Mouse (Mus musculus): ENCODE results near the gene Zfp553. TPM values are rescaled to one million over a fixed set of nuclear protein-coding genes. Genes with fewer than 3 reads are reported as not detected.

Gene Zfp553
- polyA plus RNA-seq, 1 experiment from 2014 or later = 20.9 TPM

DNA sequence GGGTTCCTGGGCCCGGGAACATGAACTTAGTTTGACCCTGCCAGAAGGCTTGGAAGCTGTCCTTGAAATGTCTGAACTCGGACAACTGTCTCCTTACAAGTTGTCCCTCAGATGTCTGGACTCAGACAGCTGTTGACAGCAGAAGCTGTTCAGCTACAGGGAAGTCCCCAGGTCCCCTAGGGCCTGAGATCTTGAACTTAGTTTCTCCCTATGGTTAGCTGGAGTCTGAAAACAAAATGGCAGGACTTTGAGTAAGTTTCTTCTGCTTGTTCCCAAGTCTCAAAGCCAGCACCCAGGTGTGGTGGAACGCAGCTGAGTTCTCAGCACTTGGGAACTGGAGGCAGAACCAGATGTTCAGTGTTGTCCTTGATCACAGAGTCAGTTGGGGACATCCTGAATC lies 47.2 kb downstream of the Zfp553 start:
- DNase-seq (ENCODE audit: low spot score) (no peak), ATAC-seq (replicated peaks; ENCODE audit: insufficient number of reproducible peaks, low FRiP score, low TSS enrichment, low read depth) (no peak)
- 73% methylated on average over 3 of the region's 3 CpGs for WGBS
- Histone ChIP-seq H3K4me2 (ENCODE audit: low read depth, low read length) (no peak overlapping the region), H3K27me3 (ENCODE audit: control insufficient read depth, insufficient read depth, low read length) (no peaks in the 10 kb centered on the region), H3K36me3 (replicated peaks; ENCODE audit: control insufficient read depth, insufficient read depth, low read depth, low read length) (no peaks in the 10 kb centered on the region), H3K9ac (replicated peaks; ENCODE audit: low read length) (no peak overlapping the region), H3K4me1 (ENCODE audit: control insufficient read depth, insufficient read depth, low read length) (no peaks in the 10 kb centered on the region), H3K27ac (replicated peaks; ENCODE audit: low read depth, low read length) (no peak overlapping the region), H3K9me3 (replicated peaks; ENCODE audit: control insufficient read depth, low read length) (no peaks in the 10 kb centered on the region), H3K4me3 (ENCODE audit: low read depth, low read length) (no peak overlapping the region)

DNA sequence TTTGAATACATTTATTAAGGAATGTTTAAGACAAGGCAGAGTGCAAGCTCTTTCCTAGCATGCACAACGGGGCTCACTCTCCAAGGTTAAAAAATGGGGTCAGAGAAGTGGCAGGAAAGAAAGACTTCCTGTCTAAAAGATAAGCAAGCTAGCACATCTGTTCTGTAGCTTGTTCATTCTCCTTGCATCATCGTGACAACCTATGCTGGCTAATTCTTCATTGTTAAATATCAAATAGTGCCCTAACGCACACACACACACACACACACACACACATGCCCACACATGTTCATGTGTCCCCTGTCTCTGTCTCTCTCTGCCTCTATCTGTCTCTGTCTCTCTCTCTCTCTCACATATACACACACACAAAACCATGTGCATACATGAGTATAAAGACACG lies 48.3 kb downstream of the Zfp553 start:
- no peaks in the 10 kb centered on the region for H3K4me1 ChIP-seq (ENCODE audit: control insufficient read depth, insufficient read depth, low read length)
- ATAC-seq (replicated peaks; ENCODE audit: insufficient number of reproducible peaks, low FRiP score, low TSS enrichment, low read depth) = no peak
- no peak overlapping the region for H3K4me3 ChIP-seq (ENCODE audit: low read depth, low read length)
- 69% methylated on average over 4 of the region's 4 CpGs for WGBS
- no peak overlapping the region for H3K4me2 ChIP-seq (ENCODE audit: low read depth, low read length)
- H3K9ac ChIP-seq (replicated peaks; ENCODE audit: low read length) = no peak overlapping the region
- H3K36me3 ChIP-seq (replicated peaks; ENCODE audit: control insufficient read depth, insufficient read depth, low read depth, low read length) = no peaks in the 10 kb centered on the region
- no peaks in the 10 kb centered on the region for H3K9me3 ChIP-seq (replicated peaks; ENCODE audit: control insufficient read depth, low read length)
- no peak overlapping the region for H3K27ac ChIP-seq (replicated peaks; ENCODE audit: low read depth, low read length)
- DNase-seq (ENCODE audit: low spot score) = no peak
- no peaks in the 10 kb centered on the region for H3K27me3 ChIP-seq (ENCODE audit: control insufficient read depth, insufficient read depth, low read length)

DNA sequence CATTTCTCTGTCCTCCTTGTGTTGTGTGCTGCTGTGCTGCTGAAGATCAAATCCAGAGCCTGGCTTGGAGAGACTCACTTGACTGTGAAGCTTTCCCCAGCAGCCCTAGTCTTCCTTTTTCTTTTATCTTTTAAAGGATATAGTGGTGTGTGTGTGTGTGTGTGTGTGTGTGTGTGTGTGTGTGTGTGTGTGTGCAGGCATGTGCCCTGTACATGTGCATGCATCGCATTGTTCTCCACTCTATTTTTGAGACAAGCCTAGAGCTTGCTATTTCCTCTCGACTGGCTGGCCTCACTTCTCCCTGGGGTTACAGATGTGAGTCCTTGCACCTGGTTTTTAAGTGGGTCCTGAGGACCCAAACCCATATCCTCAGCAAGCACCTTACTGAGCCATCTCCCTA lies 49.3 kb downstream of the Zfp553 start:
- Histone ChIP-seq H3K9ac (replicated peaks; ENCODE audit: low read length) (no peak overlapping the region), H3K4me3 (ENCODE audit: low read depth, low read length) (no peak overlapping the region), H3K4me1 (ENCODE audit: control insufficient read depth, insufficient read depth, low read length) (no peaks in the 10 kb centered on the region), H3K4me2 (ENCODE audit: low read depth, low read length) (no peak overlapping the region), H3K36me3 (replicated peaks; ENCODE audit: control insufficient read depth, insufficient read depth, low read depth, low read length) (no peaks in the 10 kb centered on the region), H3K27me3 (ENCODE audit: control insufficient read depth, insufficient read depth, low read length) (no peaks in the 10 kb centered on the region), H3K27ac (replicated peaks; ENCODE audit: low read depth, low read length) (no peak overlapping the region), H3K9me3 (replicated peaks; ENCODE audit: control insufficient read depth, low read length) (no peaks in the 10 kb centered on the region)
- 91% methylated on average over 2 of the region's 2 CpGs for WGBS
- DNase-seq (ENCODE audit: low spot score) = no peak
- no peak for ATAC-seq (replicated peaks; ENCODE audit: insufficient number of reproducible peaks, low FRiP score, low TSS enrichment, low read depth)

DNA sequence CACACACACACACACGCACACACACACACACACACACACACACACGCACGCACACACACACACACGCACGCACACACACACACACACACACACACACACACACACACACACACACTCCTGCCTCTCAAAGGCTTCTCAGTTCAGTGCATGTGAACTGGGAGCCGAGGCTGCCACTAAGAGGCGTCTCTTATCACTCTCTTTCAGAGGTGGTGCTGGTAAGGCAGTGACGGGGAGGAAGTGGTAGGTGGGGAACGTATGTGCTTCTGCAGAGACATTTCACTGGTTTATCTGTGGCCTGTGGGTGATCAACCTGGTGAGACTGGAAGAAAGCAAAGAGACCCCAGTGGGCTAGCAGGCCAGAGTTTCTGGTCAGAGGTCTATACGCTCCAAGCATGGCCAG lies 52.3 kb downstream of the Zfp553 start:
- Histone ChIP-seq H3K4me2 (ENCODE audit: low read depth, low read length) (no peak overlapping the region), H3K4me1 (ENCODE audit: control insufficient read depth, insufficient read depth, low read length) (no peaks in the 10 kb centered on the region), H3K27me3 (ENCODE audit: control insufficient read depth, insufficient read depth, low read length) (no peaks in the 10 kb centered on the region), H3K4me3 (ENCODE audit: low read depth, low read length) (no peak overlapping the region), H3K9ac (replicated peaks; ENCODE audit: low read length) (no peak overlapping the region), H3K36me3 (replicated peaks; ENCODE audit: control insufficient read depth, insufficient read depth, low read depth, low read length) (no peaks in the 10 kb centered on the region), H3K27ac (replicated peaks; ENCODE audit: low read depth, low read length) (no peak overlapping the region), H3K9me3 (replicated peaks; ENCODE audit: control insufficient read depth, low read length) (peaks cover 3% of the 10 kb centered on the region; the same call in 1 of the 2 replicates)
- ATAC-seq (replicated peaks; ENCODE audit: insufficient number of reproducible peaks, low FRiP score, low TSS enrichment, low read depth) = no peak
- no peak for DNase-seq (ENCODE audit: low spot score)
- 88% methylated on average over 6 of the region's 10 CpGs for WGBS

Other genes starting within 250 kb of the Zfp553 start
- gene Mvp, start 218.4 kb upstream of the Zfp553 start, polyA plus RNA-seq (2014; fragmentation: Nextera tagmentation; extraction: Ambion mirVana) = 2.6 and 3.0 TPM in 2 replicates
- gene Pagr1b, start 216.6 kb upstream of the Zfp553 start, polyA plus RNA-seq (2014; fragmentation: Nextera tagmentation; extraction: Ambion mirVana) = 0.32 and 0.53 TPM in 2 replicates
- 53.4 and 75.3 TPM in 2 replicates for gene Pagr1a, start 215.7 kb upstream of the Zfp553 start, polyA plus RNA-seq (2014; fragmentation: Nextera tagmentation; extraction: Ambion mirVana)
- 52.7 and 56.0 TPM in 2 replicates for gene Gm42742, start 212.0 kb upstream of the Zfp553 start, polyA plus RNA-seq (2014; fragmentation: Nextera tagmentation; extraction: Ambion mirVana)
- gene Prrt2, start 211.8 kb upstream of the Zfp553 start, polyA plus RNA-seq (2014; fragmentation: Nextera tagmentation; extraction: Ambion mirVana) = 7.6 and 7.7 TPM in 2 replicates
- gene Maz, start 206.0 kb upstream of the Zfp553 start, polyA plus RNA-seq (2014; fragmentation: Nextera tagmentation; extraction: Ambion mirVana) = 63.1 and 66.4 TPM in 2 replicates
- gene Kif22, start 190.6 kb upstream of the Zfp553 start, polyA plus RNA-seq (2014; fragmentation: Nextera tagmentation; extraction: Ambion mirVana) = 192 and 199 TPM in 2 replicates
- not detected in 2 replicates for gene Zg16, start 145.7 kb upstream of the Zfp553 start, polyA plus RNA-seq (2014; fragmentation: Nextera tagmentation; extraction: Ambion mirVana)
- gene AI467606, start 141.7 kb upstream of the Zfp553 start, polyA plus RNA-seq (2014; fragmentation: Nextera tagmentation; extraction: Ambion mirVana) = 1.0 and 1.1 TPM in 2 replicates
- gene Qprt, start 110.8 kb upstream of the Zfp553 start, polyA plus RNA-seq (2014; fragmentation: Nextera tagmentation; extraction: Ambion mirVana) = 2.5 and 3.0 TPM in 2 replicates
- gene Spn, start 95.2 kb upstream of the Zfp553 start, polyA plus RNA-seq (2014; fragmentation: Nextera tagmentation; extraction: Ambion mirVana) = not detected in 2 replicates
- gene Cd2bp2, start 37.0 kb upstream of the Zfp553 start, polyA plus RNA-seq (2014; fragmentation: Nextera tagmentation; extraction: Ambion mirVana) = 71.8 and 74.0 TPM in 2 replicates
- 15.8 and 19.2 TPM in 2 replicates for gene Tbc1d10b, start 24.6 kb upstream of the Zfp553 start, polyA plus RNA-seq (2014; fragmentation: Nextera tagmentation; extraction: Ambion mirVana)
- gene Mylpf, start 24.2 kb upstream of the Zfp553 start, polyA plus RNA-seq (2014; fragmentation: Nextera tagmentation; extraction: Ambion mirVana) = 19.8 and 22.8 TPM in 2 replicates
- 21.0 and 24.6 TPM in 2 replicates for gene Sept1, start 69 bp downstream of the Zfp553 start, polyA plus RNA-seq (2014; fragmentation: Nextera tagmentation; extraction: Ambion mirVana)
- gene Zfp771, start 11.2 kb downstream of the Zfp553 start, polyA plus RNA-seq (2014; fragmentation: Nextera tagmentation; extraction: Ambion mirVana) = 63.2 and 65.3 TPM in 2 replicates
- 253 and 266 TPM in 2 replicates for gene Dctpp1, start 27.6 kb downstream of the Zfp553 start, polyA plus RNA-seq (2014; fragmentation: Nextera tagmentation; extraction: Ambion mirVana)
- gene Sephs2, start 41.0 kb downstream of the Zfp553 start, polyA plus RNA-seq (2014; fragmentation: Nextera tagmentation; extraction: Ambion mirVana) = 92.4 and 102 TPM in 2 replicates
- 0.59 and 1.2 TPM in 2 replicates for gene Itgal, start 63.2 kb downstream of the Zfp553 start, polyA plus RNA-seq (2014; fragmentation: Nextera tagmentation; extraction: Ambion mirVana)
- gene Zfp768, start 112.5 kb downstream of the Zfp553 start, polyA plus RNA-seq (2014; fragmentation: Nextera tagmentation; extraction: Ambion mirVana) = 6.1 and 6.4 TPM in 2 replicates
- gene Zfp747, start 143.0 kb downstream of the Zfp553 start, polyA plus RNA-seq (2014; fragmentation: Nextera tagmentation; extraction: Ambion mirVana) = 5.6 and 7.8 TPM in 2 replicates
- gene 9130019O22Rik, start 154.1 kb downstream of the Zfp553 start, polyA plus RNA-seq (2014; fragmentation: Nextera tagmentation; extraction: Ambion mirVana) = 6.7 and 7.1 TPM in 2 replicates
- 6.1 TPM in 2 replicates for gene E430018J23Rik, start 160.6 kb downstream of the Zfp553 start, polyA plus RNA-seq (2014; fragmentation: Nextera tagmentation; extraction: Ambion mirVana)
- 7.9 and 8.2 TPM in 2 replicates for gene Zfp764, start 173.8 kb downstream of the Zfp553 start, polyA plus RNA-seq (2014; fragmentation: Nextera tagmentation; extraction: Ambion mirVana)
- 27.3 and 29.8 TPM in 2 replicates for gene Zfp688, start 189.0 kb downstream of the Zfp553 start, polyA plus RNA-seq (2014; fragmentation: Nextera tagmentation; extraction: Ambion mirVana)
- 11.7 and 12.4 TPM in 2 replicates for gene Zfp689, start 216.1 kb downstream of the Zfp553 start, polyA plus RNA-seq (2014; fragmentation: Nextera tagmentation; extraction: Ambion mirVana)
- gene Prr14, start 226.6 kb downstream of the Zfp553 start, polyA plus RNA-seq (2014; fragmentation: Nextera tagmentation; extraction: Ambion mirVana) = 54.8 and 58.5 TPM in 2 replicates
- gene Fbrs, start 246.1 kb downstream of the Zfp553 start, polyA plus RNA-seq (2014; fragmentation: Nextera tagmentation; extraction: Ambion mirVana) = 8.9 and 10.2 TPM in 2 replicates

Measured in embryonic facial prominence, embryonic 11.5 days (tissue).